Mouse (Mus musculus): Measurements from ENCODE around the gene Casp2. TPM values are rescaled to one million over a fixed set of nuclear protein-coding genes. Genes with fewer than 3 reads are reported as not detected.
A peak's percentile ranks its signal among the peaks of the same experiment; 100 is the strongest.

Gene Casp2
- polyA plus RNA-seq, 1 experiment = 16.0 TPM

DNA sequence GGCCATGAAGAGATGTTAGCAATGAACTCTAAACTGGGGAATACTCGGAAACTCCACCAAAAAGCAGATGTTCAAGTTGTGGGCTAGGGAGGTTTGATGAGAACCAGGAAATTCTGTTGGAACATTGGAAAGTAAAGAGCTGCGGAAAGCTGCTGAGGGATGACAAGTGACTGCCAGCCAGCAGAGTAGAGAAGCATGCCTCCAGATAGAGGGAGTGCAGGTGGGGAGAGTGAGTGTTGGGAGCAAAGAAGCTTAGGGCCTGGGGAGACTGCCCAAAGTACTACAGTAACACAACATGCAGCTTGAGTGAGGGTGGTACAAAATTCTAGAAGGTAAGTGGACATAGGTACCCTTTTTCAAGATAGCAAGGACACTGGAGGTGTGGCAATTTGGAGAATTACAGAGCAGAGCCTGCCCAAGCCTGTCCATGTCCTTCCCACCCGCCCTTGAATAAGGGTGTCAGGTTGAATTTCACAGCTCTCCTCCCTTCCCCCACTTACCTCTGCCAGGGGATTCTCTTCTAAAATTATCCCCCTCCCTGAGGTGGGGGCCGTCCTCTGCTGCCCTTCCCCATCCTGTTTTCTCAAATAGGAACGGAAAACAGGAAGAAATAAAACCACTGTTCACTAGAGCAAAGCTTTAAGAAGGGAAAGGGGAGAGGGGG, 18.2 kb downstream of the Casp2 start:
- H3K4me1 ChIP-seq (ENCODE audit: control insufficient read depth, insufficient read depth, insufficient read length, low read length) = peaks cover 3% of the 10 kb centered on the region; the same call in 1 of the 2 replicates
- no peak overlapping the region for H3K27ac ChIP-seq (ENCODE audit: insufficient read depth, low read depth, low read length)
- no peaks in the 10 kb centered on the region for H3K27me3 ChIP-seq (ENCODE audit: control insufficient read depth, insufficient read depth, low read length)
- H3K36me3 ChIP-seq (ENCODE audit: control insufficient read depth, insufficient read depth, low read length) = peaks cover 46% of the 10 kb centered on the region
- WGBS = 80% methylated on average over 5 of the region's 5 CpGs
- H3K4me3 ChIP-seq (ENCODE audit: low read depth, low read length) = no peak overlapping the region
- TF ChIP-seq CTCF (IDR thresholded peaks at IDR 0.05; ENCODE audit: extremely low read depth, insufficient read length, insufficient replicate concordance, low read depth, low read length) (no peak), POLR2A (IDR thresholded peaks at IDR 0.05; ENCODE audit: low read depth, low read length) (no peak)

- Histone ChIP-seq H3K4me1 (ENCODE audit: control insufficient read depth, insufficient read depth, insufficient read length, low read length) (peaks cover 5% of the 10 kb centered on the region; the same call in 1 of the 2 replicates), H3K36me3 (ENCODE audit: control insufficient read depth, insufficient read depth, low read length) (peaks cover 17% of the 10 kb centered on the region), H3K27me3 (ENCODE audit: control insufficient read depth, insufficient read depth, low read length) (no peaks in the 10 kb centered on the region), H3K27ac (ENCODE audit: insufficient read depth, low read depth, low read length) (no peak within 1 kb of the TSS), H3K4me3 (ENCODE audit: low read depth, low read length) (no peak within 1 kb of the TSS)
- no peak for TF ChIP-seq POLR2A (IDR thresholded peaks at IDR 0.05; ENCODE audit: low read depth, low read length)
- no peak for TF ChIP-seq CTCF (IDR thresholded peaks at IDR 0.05; ENCODE audit: extremely low read depth, insufficient read length, insufficient replicate concordance, low read depth, low read length)
- 84% methylated on average over 5 of the region's 5 CpGs for WGBS
These were observed 21.7 kb downstream of the Casp2 start, which contains the start of gene Clcn1 for GRCm38 (mm10) chr6:42286448-42286847. Gene Clcn1 (plus strand): TSS chr6:42286685.

- H3K27me3 ChIP-seq (ENCODE audit: control insufficient read depth, insufficient read depth, low read length) = no peaks in the 10 kb centered on the region
- TF ChIP-seq POLR2A (IDR thresholded peaks at IDR 0.05; ENCODE audit: low read depth, low read length) (no peak), CTCF (IDR thresholded peaks at IDR 0.05; ENCODE audit: extremely low read depth, insufficient read length, insufficient replicate concordance, low read depth, low read length) (no peak)
- H3K36me3 ChIP-seq (ENCODE audit: control insufficient read depth, insufficient read depth, low read length) = peaks cover 10% of the 10 kb centered on the region
- H3K4me1 ChIP-seq (ENCODE audit: control insufficient read depth, insufficient read depth, insufficient read length, low read length) = peaks cover 5% of the 10 kb centered on the region; the same call in 1 of the 2 replicates
- no peak overlapping the region for H3K27ac ChIP-seq (ENCODE audit: insufficient read depth, low read depth, low read length)
- no peak overlapping the region for H3K4me3 ChIP-seq (ENCODE audit: low read depth, low read length)
These were observed 22.8 kb downstream of the Casp2 start for GRCm38 (mm10) chr6:42287562-42287961.

DNA sequence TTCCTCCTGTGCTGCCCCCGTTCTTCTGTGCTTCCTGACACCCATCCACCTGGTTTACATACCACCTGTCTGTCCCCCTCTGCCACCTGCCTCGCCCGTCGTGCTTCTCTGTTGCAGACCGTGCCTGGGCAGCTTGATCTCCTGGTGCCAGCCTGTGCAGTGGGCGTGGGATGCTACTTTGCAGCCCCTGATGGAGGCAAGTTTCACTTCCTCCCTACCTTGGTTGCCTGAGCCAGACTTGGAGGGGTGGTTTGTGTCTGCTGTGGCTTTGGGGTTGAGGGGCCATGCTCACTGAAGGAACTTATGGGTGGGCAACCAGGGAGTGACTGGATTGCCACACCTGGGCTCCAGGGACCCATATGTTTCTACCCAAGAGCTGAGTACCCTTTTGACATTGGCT, 28.5 kb downstream of the Casp2 start:
- peaks cover 7% of the 10 kb centered on the region; the same call in 1 of the 2 replicates for H3K4me1 ChIP-seq (ENCODE audit: control insufficient read depth, insufficient read depth, insufficient read length, low read length)
- TF ChIP-seq POLR2A (IDR thresholded peaks at IDR 0.05; ENCODE audit: low read depth, low read length) (no peak), CTCF (IDR thresholded peaks at IDR 0.05; ENCODE audit: extremely low read depth, insufficient read length, insufficient replicate concordance, low read depth, low read length) (no peak)
- H3K36me3 ChIP-seq (ENCODE audit: control insufficient read depth, insufficient read depth, low read length) = no peaks in the 10 kb centered on the region
- 55% methylated on average over 6 of the region's 6 CpGs for WGBS
- H3K27me3 ChIP-seq (ENCODE audit: control insufficient read depth, insufficient read depth, low read length) = no peaks in the 10 kb centered on the region
- no peak overlapping the region for H3K4me3 ChIP-seq (ENCODE audit: low read depth, low read length)
- no peak overlapping the region for H3K27ac ChIP-seq (ENCODE audit: insufficient read depth, low read depth, low read length)

GRCm38 (mm10) chr6:42295549-42296094, 30.8 kb downstream of the Casp2 start:
- WGBS = 27% methylated on average over 3 of the region's 3 CpGs
- H3K36me3 ChIP-seq (ENCODE audit: control insufficient read depth, insufficient read depth, low read length) = no peaks in the 10 kb centered on the region
- TF ChIP-seq CTCF (IDR thresholded peaks at IDR 0.05; ENCODE audit: extremely low read depth, insufficient read length, insufficient replicate concordance, low read depth, low read length) = no peak
- no peak for TF ChIP-seq POLR2A (IDR thresholded peaks at IDR 0.05; ENCODE audit: low read depth, low read length)
- peaks cover 11% of the 10 kb centered on the region; the same call in 1 of the 2 replicates for H3K4me1 ChIP-seq (ENCODE audit: control insufficient read depth, insufficient read depth, insufficient read length, low read length)
- H3K27me3 ChIP-seq (ENCODE audit: control insufficient read depth, insufficient read depth, low read length) = no peaks in the 10 kb centered on the region
- H3K27ac ChIP-seq (ENCODE audit: insufficient read depth, low read depth, low read length) = no peak overlapping the region
- H3K4me3 ChIP-seq (ENCODE audit: low read depth, low read length) = no peak overlapping the region

DNA sequence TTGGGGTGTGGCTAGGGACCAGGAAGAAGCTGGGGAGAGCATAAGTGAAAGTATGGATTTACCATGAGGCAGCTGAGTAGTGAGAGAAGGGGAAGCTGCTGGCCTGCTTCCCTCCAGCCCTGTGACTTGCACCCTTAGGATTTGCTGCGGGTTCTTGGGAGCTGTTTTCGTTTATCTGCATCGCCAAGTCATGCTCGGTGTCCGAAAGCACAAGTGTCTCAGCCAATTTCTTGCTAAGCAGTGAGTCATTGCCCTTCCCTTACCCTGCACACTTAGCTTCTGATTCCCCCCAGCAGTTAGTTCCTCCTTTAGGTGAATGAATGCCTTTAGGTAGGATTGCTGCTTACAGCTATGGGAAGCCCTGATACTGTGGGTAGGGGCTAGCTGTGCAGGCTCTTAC, 34.6 kb downstream of the Casp2 start:
- TF ChIP-seq CTCF (IDR thresholded peaks at IDR 0.05; ENCODE audit: extremely low read depth, insufficient read length, insufficient replicate concordance, low read depth, low read length) (no peak), POLR2A (IDR thresholded peaks at IDR 0.05; ENCODE audit: low read depth, low read length) (no peak)
- WGBS = 24% methylated on average over 5 of the region's 5 CpGs
- H3K27ac ChIP-seq (ENCODE audit: insufficient read depth, low read depth, low read length) = no peak overlapping the region

GRCm38 (mm10) chr6:42309816-42310378, 45.1 kb downstream of the Casp2 start:
- Histone ChIP-seq H3K4me1 (ENCODE audit: control insufficient read depth, insufficient read depth, insufficient read length, low read length) (peaks cover 6% of the 10 kb centered on the region; the same call in 1 of the 2 replicates), H3K27me3 (ENCODE audit: control insufficient read depth, insufficient read depth, low read length) (no peaks in the 10 kb centered on the region; the same call in 1 of the 2 replicates), H3K4me3 (ENCODE audit: low read depth, low read length) (no peak overlapping the region), H3K27ac (ENCODE audit: insufficient read depth, low read depth, low read length) (no peak overlapping the region), H3K36me3 (ENCODE audit: control insufficient read depth, insufficient read depth, low read length) (no peaks in the 10 kb centered on the region)
- WGBS = 25% methylated on average over 8 of the region's 8 CpGs
- no peak for TF ChIP-seq POLR2A (IDR thresholded peaks at IDR 0.05; ENCODE audit: low read depth, low read length)
- TF ChIP-seq CTCF (IDR thresholded peaks at IDR 0.05; ENCODE audit: extremely low read depth, insufficient read length, insufficient replicate concordance, low read depth, low read length) = peak; percentile 44; the same call in 1 of the 2 replicates

More for the DNA sequence above, 34.6 kb downstream of the Casp2 start:
- no peaks in the 10 kb centered on the region for H3K27me3 ChIP-seq (ENCODE audit: control insufficient read depth, insufficient read depth, low read length)
- H3K4me3 ChIP-seq (ENCODE audit: low read depth, low read length) = no peak overlapping the region
- no peaks in the 10 kb centered on the region for H3K36me3 ChIP-seq (ENCODE audit: control insufficient read depth, insufficient read depth, low read length)
- peaks cover 8% of the 10 kb centered on the region; the same call in 1 of the 2 replicates for H3K4me1 ChIP-seq (ENCODE audit: control insufficient read depth, insufficient read depth, insufficient read length, low read length)

Measured in small intestine, adult 2 months (tissue).